Comparison of ENCODE assay signal across 8 mouse cellular contexts in the genomic region with DNA sequence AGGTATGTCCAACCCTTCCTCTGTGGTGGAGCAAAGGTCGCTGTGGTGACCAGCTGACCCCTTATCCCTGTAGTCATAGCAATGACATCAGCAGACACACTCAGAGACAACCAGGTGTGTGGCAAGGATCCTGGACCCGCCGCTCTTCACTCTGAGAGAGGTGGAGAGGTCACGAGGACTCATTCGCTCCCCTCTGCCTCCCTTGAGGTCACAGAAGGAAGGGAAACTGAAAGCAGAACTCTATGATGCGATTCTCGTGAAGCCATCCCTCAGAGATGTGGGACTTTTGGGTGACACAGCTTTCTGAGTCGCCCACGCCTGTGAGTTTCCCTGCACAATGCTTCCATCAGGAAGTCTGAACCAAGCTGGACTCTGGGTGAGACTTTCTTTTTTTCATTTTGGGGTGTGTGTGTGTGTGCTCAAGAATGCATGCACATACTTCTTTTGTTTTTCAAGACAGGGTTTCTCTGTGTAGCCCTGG. TPM values are rescaled to one million over a fixed set of nuclear protein-coding genes. Genes with fewer than 3 reads are reported as not detected.
DNase-seq lines count a peak whose midpoint lies in the region; ATAC-seq and TF ChIP-seq lines count a peak whose summit lies in the region.

No protein-coding gene starts in this region.

- intact Hi-C loops in heart, postnatal 25 days (cut with DNase I): loop anchor here (1.0 kb wide), 1 partner anchor 42 kb away; no protein-coding TSS in a partner anchor
- intact Hi-C loops in left cerebral cortex, postnatal 14 days (cut with DNase I): no loop called here

- H3K27me3 ChIP-seq in myocyte (ENCODE audit: control insufficient read depth, insufficient read depth, insufficient read length): no peaks in the 10 kb centered on the region
- no peaks in the 10 kb centered on the region for H3K27me3 ChIP-seq in forebrain, embryonic 16.5 days (replicated peaks; ENCODE audit: control insufficient read depth, insufficient read depth, low read length)

- no peaks in the 10 kb centered on the region for H3K79me2 ChIP-seq in myocyte (ENCODE audit: control insufficient read depth, insufficient read depth)

- peak overlapping the region; percentile 7 for H3K4me3 ChIP-seq in myocyte
- H3K4me3 ChIP-seq in forebrain, embryonic 16.5 days (replicated peaks; ENCODE audit: low read length): no peak overlapping the region

- H3K36me3 ChIP-seq in myocyte (ENCODE audit: control insufficient read depth, insufficient read depth): peaks cover 26% of the 10 kb centered on the region
- H3K36me3 ChIP-seq in forebrain, embryonic 16.5 days (ENCODE audit: control insufficient read depth, insufficient read depth): peaks cover 7% of the 10 kb centered on the region

- WGBS in forebrain, embryonic 16.5 days: 88% methylated on average over 9 of the region's 9 CpGs

- ATAC-seq in erythroblast, adult 5-6 weeks (replicated peaks; ENCODE audit: low FRiP score, poor library complexity, severe bottlenecking): peak; percentile 35
- ATAC-seq in forebrain, embryonic 16.5 days: no peak

- H3K4me2 ChIP-seq in myocyte (ENCODE audit: low read depth): peak overlapping the region; percentile 92
- no peak overlapping the region for H3K4me2 ChIP-seq in forebrain, embryonic 16.5 days (ENCODE audit: low read length)

- H3K27ac ChIP-seq in forebrain, embryonic 16.5 days (ENCODE audit: low read length): no peak overlapping the region

- H3K9ac ChIP-seq in forebrain, embryonic 16.5 days (replicated peaks; ENCODE audit: low read depth, low read length): no peak overlapping the region

- H3K9me3 ChIP-seq in forebrain, embryonic 16.5 days (ENCODE audit: control insufficient read depth, low read length): no peaks in the 10 kb centered on the region

- H3ac ChIP-seq in myocyte (ENCODE audit: control insufficient read depth, insufficient read length): no peak overlapping the region

- TF ChIP-seq POLR2A in myocyte (IDR thresholded peaks at IDR 0.05; ENCODE audit: insufficient read length, low read depth): no peak

- peak; percentile 97 for DNase-seq in heart, adult 11 months
- no peak for DNase-seq in heart, postnatal 25 days (ENCODE audit: low spot score)
- DNase-seq in kidney, postnatal 36 days: peak; percentile 36 to 60
- no peak for DNase-seq in neural tube, embryonic 10.5 days (ENCODE audit: extremely low spot score, low spot score)
- no peak for DNase-seq in left cerebral cortex, postnatal 14 days (ENCODE audit: low spot score in 2 of 2)

- H3K4me1 ChIP-seq in forebrain, embryonic 16.5 days (replicated peaks; ENCODE audit: control insufficient read depth, insufficient read depth, low read length): no peaks in the 10 kb centered on the region

TF ChIP-seq in myocyte, 11 proteins besides CTCF, POLR2A, EP300 and RAD21:
- TF ChIP-seq MYOG (IDR thresholded peaks at IDR 0.05; ENCODE audit: control insufficient read depth in 1 of 3, insufficient read depth in 1 of 3, insufficient read length in 2 of 3, low read depth in 2 of 3): no peak
- no peak for TF ChIP-seq MAX (IDR thresholded peaks at IDR 0.05; ENCODE audit: low read depth)
- no peak for TF ChIP-seq POLR2AphosphoS2 (IDR thresholded peaks at IDR 0.05; ENCODE audit: insufficient read length, low read depth)
- no peak for TF ChIP-seq CEBPB (IDR thresholded peaks at IDR 0.05; ENCODE audit: insufficient read depth, poor library complexity, severe bottlenecking)
- no peak for TF ChIP-seq E2F4 (IDR thresholded peaks at IDR 0.05; ENCODE audit: insufficient read depth)
- TF ChIP-seq USF1 (IDR thresholded peaks at IDR 0.05; ENCODE audit: low read depth): no peak
- no peak for TF ChIP-seq SRF (IDR thresholded peaks at IDR 0.05; ENCODE audit: control insufficient read depth, insufficient read length, low read depth)
- TF ChIP-seq TCF3 (IDR thresholded peaks at IDR 0.05; ENCODE audit: insufficient read length, low read depth): no peak
- no peak for TF ChIP-seq TCF12 (IDR thresholded peaks at IDR 0.05; ENCODE audit: insufficient read depth, poor library complexity, severe bottlenecking)
- TF ChIP-seq MYOD1 (IDR thresholded peaks at IDR 0.05; ENCODE audit: control insufficient read depth in 1 of 3, insufficient read length in 2 of 3, low read depth in 2 of 3): no peak
- TF ChIP-seq REST (IDR thresholded peaks at IDR 0.05; ENCODE audit: insufficient read depth, insufficient read length): no peak

RNA-seq across cellular contexts. Expression of a gene that starts 39.3 kb away (rescaled TPM):
- total RNA-seq in heart, postnatal 25 days (2021): 10 to 100 TPM; 58.8 to 62.3 TPM
- total RNA-seq in erythroblast, adult 5-6 weeks (2015; ENCODE audit: low replicate concordance): 63.4 and 116 TPM in 2 replicates
- 91.7 and 120 TPM in 2 replicates for total RNA-seq in erythroblast, adult 5-6 weeks (2017; ENCODE audit: low replicate concordance)
- polyA plus RNA-seq in myocyte (2012; fragmentation: generic; extraction: Trizol): 41.3 TPM
- 179 and 198 TPM in 2 replicates for polyA plus RNA-seq in forebrain, embryonic 16.5 days (2015; fragmentation: Nextera tagmentation; extraction: Ambion mirVana)
- total RNA-seq in left cerebral cortex, postnatal 14 days (2021): 100 to 1,000 TPM; 112 to 137 TPM

RNA-seq across cellular contexts. Expression of a gene that starts 41.2 kb away (rescaled TPM):
- total RNA-seq in heart, postnatal 25 days (2021): 100 to 1,000 TPM; 249 to 269 TPM
- total RNA-seq in erythroblast, adult 5-6 weeks (2015; ENCODE audit: low replicate concordance): 24.6 and 29.9 TPM in 2 replicates
- 35.4 and 44.6 TPM in 2 replicates for total RNA-seq in erythroblast, adult 5-6 weeks (2017; ENCODE audit: low replicate concordance)
- polyA plus RNA-seq in myocyte (2012; fragmentation: generic; extraction: Trizol): 250 TPM
- polyA plus RNA-seq in forebrain, embryonic 16.5 days (2015; fragmentation: Nextera tagmentation; extraction: Ambion mirVana): 97.8 and 125 TPM in 2 replicates
- 10 to 100 TPM; 31.2 to 32.0 TPM for total RNA-seq in left cerebral cortex, postnatal 14 days (2021)

Comparison
In these comparisons a context has a peak if more than half of its experiments do, and no peak if none do; other contexts are left out.
1. DNase-seq: peak in heart, adult 11 months (single experiment) and kidney, postnatal 36 days (2 of 2); none in heart, postnatal 25 days (single experiment), neural tube, embryonic 10.5 days (single experiment) and left cerebral cortex, postnatal 14 days (0 of 2).
2. RNA of a gene that starts 41.2 kb away (total RNA-seq): 249 to 269 TPM in heart, postnatal 25 days; 24.6 to 44.6 TPM in erythroblast, adult 5-6 weeks and 31.2 to 32.0 TPM in left cerebral cortex, postnatal 14 days; every median in the first group is over 4 times any median in the second.